Mouse (Mus musculus) adrenal gland, postnatal 25 days (tissue): ENCODE data around the gene Mmp3. TPM values are rescaled to one million over a fixed set of nuclear protein-coding genes. Genes with fewer than 3 reads are reported as not detected.
"Not testable (repeated sequence)": the region's sequence is repeated elsewhere in the genome, so short reads cannot be mapped to it uniquely, and the experiment has no call there.

Experiments used
- DNase-seq: peaks from one replicate; pipeline ENCODE4 v3.0.0; 2021; ENCODE audit warnings: mixed read lengths
- long read RNA-seq: library from polyadenylated mRNA; stranded (forward); transcript quantifications from one replicate; pipeline ENCODE4 v2.0.0, GENCODE M21; 2021
- total RNA-seq: library from RNA; stranded (reverse); gene quantifications from 2 replicates; pipeline ENCODE4 v1.2.3, GENCODE M21; 2021

Gene Mmp3
- not detected in 2 replicates for total RNA-seq
- long read RNA-seq, result 0 reads

GRCm38 (mm10) chr9:7445522-7445921 lies at the start of gene Mmp3:
TSS of gene Mmp3 (plus strand) at chr9:7445822.
- no peak for DNase-seq

GRCm38 (mm10) chr9:7396556-7396955 lies 49.1 kb upstream of the Mmp3 start:
- DNase-seq, result not testable (repeated sequence)

- no peak for DNase-seq
Observed at GRCm38 (mm10) chr9:7453302-7453701, 7.7 kb downstream of the Mmp3 start.

- no peak for DNase-seq
Observed at GRCm38 (mm10) chr9:7470262-7470661, 24.6 kb downstream of the Mmp3 start.

- no peak for DNase-seq
Observed at GRCm38 (mm10) chr9:7483684-7484394, 38.2 kb downstream of the Mmp3 start.

- no peak for DNase-seq
Observed at GRCm38 (mm10) chr9:7501138-7501537, 55.5 kb downstream of the Mmp3 start.

GRCm38 (mm10) chr9:7502051-7502450 lies 56.4 kb downstream of the Mmp3 start, which contains the start of gene Mmp10:
TSS of gene Mmp10 (plus strand) at chr9:7502352.
- no peak for DNase-seq

Other genes starting within 250 kb of the Mmp3 start
- 0.49 TPM in 1 of 2 replicates, not detected in the other for gene Mmp13, start 173.3 kb upstream of the Mmp3 start, total RNA-seq
- gene Mmp12, start 101.4 kb upstream of the Mmp3 start, total RNA-seq, result 3.2 and 3.4 TPM in 2 replicates
- gene Mmp1b, start 57.8 kb upstream of the Mmp3 start, total RNA-seq, result not detected in 2 replicates
- gene Mmp10, start 56.5 kb downstream of the Mmp3 start, total RNA-seq, result not detected in 2 replicates
- gene Mmp8, start 112.6 kb downstream of the Mmp3 start, total RNA-seq, result 0.15 TPM in 1 of 2 replicates, not detected in the other
- gene Mmp27, start 125.6 kb downstream of the Mmp3 start, total RNA-seq, result 5.5 and 9.0 TPM in 2 replicates
- not detected in 2 replicates for gene Mmp20, start 182.4 kb downstream of the Mmp3 start, total RNA-seq
- not detected in 2 replicates for gene Mmp7, start 246.3 kb downstream of the Mmp3 start, total RNA-seq